Mouse (Mus musculus) small intestine, adult 2 months (tissue): ENCODE measurements around the gene Yipf1.

Source experiments
- CTCF ChIP-seq: fragments of 200-500 bp; IDR thresholded peaks from 2 replicates; pipeline ENCODE4 v1.5.1; 2012; ENCODE audit warnings: low read depth, mild to moderate bottlenecking, control low read depth, inconsistent platforms, low read length, moderate library complexity, mixed read lengths; ENCODE audit not compliant: insufficient replicate concordance, insufficient read length; ENCODE audit errors: extremely low read depth
- POLR2A ChIP-seq: fragments of 200-500 bp; IDR thresholded peaks from 2 replicates; pipeline ENCODE4 v1.6.1; 2012; ENCODE audit warnings: low read depth, mild to moderate bottlenecking, control low read depth, inconsistent platforms, low read length, moderate library complexity

- TF ChIP-seq CTCF, result no peak
- no peak for TF ChIP-seq POLR2A
Measured at GRCm38 (mm10) chr4:107302221-107302620, 11.9 kb upstream of the Yipf1 start.
